ENCODE assay signal across 8 mouse cellular contexts in the genomic region with DNA sequence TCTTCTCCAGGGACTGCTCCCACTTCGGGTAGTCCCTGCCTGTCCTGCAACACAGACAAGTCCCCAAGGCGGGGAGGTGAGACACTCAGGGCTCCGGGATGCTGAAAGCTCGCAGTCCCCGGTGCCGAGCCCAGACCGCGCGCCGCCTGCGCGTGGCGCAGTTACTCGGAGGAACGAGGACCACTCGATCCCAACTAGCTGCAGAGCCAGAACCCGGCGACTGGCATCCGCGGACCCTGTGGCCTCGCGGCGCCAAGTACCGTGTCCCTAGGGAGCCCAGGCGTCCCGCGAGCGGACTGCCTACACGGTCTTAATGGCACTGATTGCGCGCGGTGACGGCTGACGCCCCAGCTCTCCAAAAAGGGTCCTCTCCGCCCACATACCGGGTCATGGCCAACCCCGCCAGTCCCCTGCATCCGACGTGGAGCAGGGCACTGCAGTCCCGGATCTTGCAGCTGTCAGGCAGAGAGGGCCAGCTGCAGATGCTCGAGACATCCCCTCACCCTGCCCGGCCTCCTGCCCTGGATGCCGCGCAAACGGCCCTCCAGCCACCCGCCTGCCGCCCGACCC. TPM values are rescaled to one million over a fixed set of nuclear protein-coding genes. Genes with fewer than 3 reads are reported as not detected.
A peak's percentile ranks its signal among the peaks of the same experiment; 100 is the strongest.
DNase-seq lines count a peak whose midpoint lies in the region; ATAC-seq and TF ChIP-seq lines count a peak whose summit lies in the region.

No protein-coding gene starts in this region.

- H3K4me3 ChIP-seq in hindbrain, embryonic 16.5 days (ENCODE audit: low read length): peak overlapping the region; percentile 74
- peak overlapping the region; percentile 79 for H3K4me3 ChIP-seq in limb, embryonic 10.5 days
- H3K4me3 ChIP-seq in midbrain, embryonic 10.5 days: peak overlapping the region; percentile 70
- peak overlapping the region; percentile 70 for H3K4me3 ChIP-seq in testis, adult 2 months (ENCODE audit: control insufficient read depth, low read depth, low read length)

- ATAC-seq in hindbrain, embryonic 16.5 days: peak; percentile 85

- DNase-seq in embryo, embryonic 10 days (ENCODE audit: low spot score): peak; percentile 69
- DNase-seq in embryo, embryonic 10.5 days (ENCODE audit: low spot score): no peak
- DNase-seq in cerebellum, postnatal 4 days (ENCODE audit: low spot score in 2 of 2): peak; percentile 31 to 59
- peak; percentile 76 for DNase-seq in gastrocnemius, postnatal 10 days
- DNase-seq in limb, embryonic 10.5 days (ENCODE audit: low spot score): peak; percentile 84
- DNase-seq in midbrain, embryonic 10.5 days (ENCODE audit: low spot score): peak; percentile 84

- H3K9ac ChIP-seq in hindbrain, embryonic 16.5 days (ENCODE audit: low read depth, low read length): peak overlapping the region; percentile 70

- peak overlapping the region; percentile 72 for H3K4me2 ChIP-seq in hindbrain, embryonic 16.5 days (ENCODE audit: low read length)

- under 1% methylated on average over 43 of the region's 48 CpGs for WGBS in hindbrain, embryonic 16.5 days
- under 1% methylated on average over 48 of the region's 48 CpGs for WGBS in limb, embryonic 10.5 days
- under 1% methylated on average over 48 of the region's 48 CpGs for WGBS in midbrain, embryonic 10.5 days

- H3K27me3 ChIP-seq in hindbrain, embryonic 16.5 days (replicated peaks; ENCODE audit: control insufficient read depth, insufficient read depth, low read length): no peaks in the 10 kb centered on the region
- peaks cover 54% of the 10 kb centered on the region for H3K27me3 ChIP-seq in limb, embryonic 10.5 days (ENCODE audit: low read depth, poor library complexity, severe bottlenecking)
- peaks cover 36% of the 10 kb centered on the region for H3K27me3 ChIP-seq in midbrain, embryonic 10.5 days (ENCODE audit: low read depth, poor library complexity, severe bottlenecking)
- H3K27me3 ChIP-seq in testis, adult 2 months (ENCODE audit: control insufficient read depth, insufficient read depth, low read length): no peaks in the 10 kb centered on the region

- H3K9me3 ChIP-seq in hindbrain, embryonic 16.5 days (ENCODE audit: control insufficient read depth, low read length): no peaks in the 10 kb centered on the region
- H3K9me3 ChIP-seq in limb, embryonic 10.5 days (replicated peaks): no peaks in the 10 kb centered on the region
- peaks cover 5% of the 10 kb centered on the region; the same call in 1 of the 2 replicates for H3K9me3 ChIP-seq in midbrain, embryonic 10.5 days (replicated peaks)

- no peak for TF ChIP-seq POLR2A in testis, adult 2 months (IDR thresholded peaks at IDR 0.05; ENCODE audit: control insufficient read depth, low read depth, low read length)

- peak overlapping the region; percentile 65 for H3K27ac ChIP-seq in hindbrain, embryonic 16.5 days (ENCODE audit: low read depth, low read length)
- H3K27ac ChIP-seq in limb, embryonic 10.5 days: peak overlapping the region; percentile 88
- H3K27ac ChIP-seq in midbrain, embryonic 10.5 days (replicated peaks): peak overlapping the region; percentile 85
- H3K27ac ChIP-seq in testis, adult 2 months (ENCODE audit: control insufficient read depth, insufficient read depth, low read depth, low read length): no peak overlapping the region

- peaks cover 7% of the 10 kb centered on the region for H3K4me1 ChIP-seq in hindbrain, embryonic 16.5 days (ENCODE audit: control insufficient read depth, insufficient read depth, low read depth, low read length)
- H3K4me1 ChIP-seq in limb, embryonic 10.5 days: peaks cover 26% of the 10 kb centered on the region
- H3K4me1 ChIP-seq in midbrain, embryonic 10.5 days: peaks cover 28% of the 10 kb centered on the region
- peaks cover 11% of the 10 kb centered on the region for H3K4me1 ChIP-seq in testis, adult 2 months (ENCODE audit: control insufficient read depth, insufficient read depth, low read length)

- H3K36me3 ChIP-seq in hindbrain, embryonic 16.5 days (ENCODE audit: control insufficient read depth, insufficient read depth, low read length): no peaks in the 10 kb centered on the region
- 0 out of 2 replicates have a peak, but pooled peaks cover 6% of the 10 kb centered on the region for H3K36me3 ChIP-seq in limb, embryonic 10.5 days
- H3K36me3 ChIP-seq in midbrain, embryonic 10.5 days: peaks cover 10% of the 10 kb centered on the region
- no peaks in the 10 kb centered on the region for H3K36me3 ChIP-seq in testis, adult 2 months (ENCODE audit: control insufficient read depth, insufficient read depth, low read length)

- TF ChIP-seq CTCF in testis, adult 2 months (IDR thresholded peaks at IDR 0.05; ENCODE audit: control insufficient read depth, insufficient read depth, insufficient replicate concordance, low read depth, low read length): no peak

RNA-seq across cellular contexts. Expression of a gene that starts 0.9 kb away (rescaled TPM):
- total RNA-seq in gastrocnemius, postnatal 10 days (2021): under 1 TPM; 0.23 to 0.38 TPM
- polyA plus RNA-seq in hindbrain, embryonic 16.5 days (2015; fragmentation: Nextera tagmentation; extraction: Ambion mirVana): 0.08 and 0.10 TPM in 2 replicates
- 0.14 and 0.16 TPM in 2 replicates for polyA plus RNA-seq in limb, embryonic 10.5 days (2016; fragmentation: Nextera tagmentation; extraction: Ambion mirVana)
- polyA plus RNA-seq in midbrain, embryonic 10.5 days (2016; fragmentation: Nextera tagmentation; extraction: Ambion mirVana): 0.15 TPM in 2 replicates
- 0.04 TPM in 1 of 2 replicates, not detected in the other for polyA plus RNA-seq in testis, adult 2 months (2012; rRNA removed)

RNA-seq across cellular contexts. Expression of a gene that starts 2.0 kb away (rescaled TPM):
- 100 to 1,000 TPM; 212 to 274 TPM for total RNA-seq in gastrocnemius, postnatal 10 days (2021)
- 2.1 and 3.6 TPM in 2 replicates for polyA plus RNA-seq in hindbrain, embryonic 16.5 days (2015; fragmentation: Nextera tagmentation; extraction: Ambion mirVana)
- 4.5 and 5.6 TPM in 2 replicates for polyA plus RNA-seq in limb, embryonic 10.5 days (2016; fragmentation: Nextera tagmentation; extraction: Ambion mirVana)
- polyA plus RNA-seq in midbrain, embryonic 10.5 days (2016; fragmentation: Nextera tagmentation; extraction: Ambion mirVana): 4.8 and 7.1 TPM in 2 replicates
- polyA plus RNA-seq in testis, adult 2 months (2012; rRNA removed): 1.1 and 1.5 TPM in 2 replicates
